Comparison of ENCODE assay signal across 8 mouse cellular contexts in the genomic region with DNA sequence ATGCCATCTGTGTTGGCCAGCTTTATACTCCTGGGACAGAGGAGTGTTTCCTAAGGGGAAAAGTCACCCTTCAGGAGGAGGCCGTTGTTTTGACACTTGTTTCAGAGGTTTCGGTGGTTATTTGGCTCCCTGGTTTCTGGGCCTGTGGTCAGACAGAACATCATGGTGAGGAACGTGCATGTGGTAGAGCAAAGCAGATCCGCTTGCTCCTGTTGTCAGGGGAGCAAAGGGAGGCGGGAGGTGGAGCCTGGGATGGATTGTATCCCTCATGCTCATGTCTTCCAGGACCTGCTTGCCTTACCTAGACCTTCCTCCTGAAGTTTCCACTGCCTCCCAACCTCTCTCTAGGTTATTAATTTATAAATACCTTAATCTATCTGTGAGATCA. TPM values are rescaled to one million over a fixed set of nuclear protein-coding genes. Genes with fewer than 3 reads are reported as not detected.
DNase-seq lines count a peak whose midpoint lies in the region; ATAC-seq and TF ChIP-seq lines count a peak whose summit lies in the region.

No protein-coding gene starts in this region.

- 18% methylated on average over 5 of the region's 5 CpGs for WGBS in liver, embryonic 12.5 days (ENCODE audit: insufficient replicate concordance)
- 53% methylated on average over 5 of the region's 5 CpGs for WGBS in small intestine, adult 2 months

- no peaks in the 10 kb centered on the region for H3K36me3 ChIP-seq in liver, embryonic 12.5 days
- no peaks in the 10 kb centered on the region for H3K36me3 ChIP-seq in small intestine, adult 2 months (ENCODE audit: control insufficient read depth, insufficient read depth, low read length)

- H3K9me3 ChIP-seq in liver, embryonic 12.5 days (replicated peaks) = no peaks in the 10 kb centered on the region

- H3K27me3 ChIP-seq in liver, embryonic 12.5 days (replicated peaks) = no peaks in the 10 kb centered on the region
- H3K27me3 ChIP-seq in small intestine, adult 2 months (ENCODE audit: control insufficient read depth, insufficient read depth, low read length) = no peaks in the 10 kb centered on the region

- intact Hi-C loops in left cerebral cortex, adult 2 months (cut with DNase I) = loop anchor here (10.0 kb wide), 1 partner anchor 288 kb away; a partner anchor contains a TSS
- intact Hi-C loops in left cerebral cortex, postnatal 36 days (cut with DNase I) = loop anchor here (10.0 kb wide), 1 partner anchor 82 kb away; a partner anchor contains a TSS

- peaks cover 77% of the 10 kb centered on the region for H3K4me1 ChIP-seq in liver, embryonic 12.5 days
- H3K4me1 ChIP-seq in small intestine, adult 2 months (ENCODE audit: control insufficient read depth, insufficient read depth, insufficient read length, low read length) = peaks cover 8% of the 10 kb centered on the region; the same call in 1 of the 2 replicates

- TF ChIP-seq POLR2A in small intestine, adult 2 months (IDR thresholded peaks at IDR 0.05; ENCODE audit: low read depth, low read length) = no peak

- peak; percentile 60 for ATAC-seq in granulocyte monocyte progenitor cell, adult 5-6 weeks (replicated peaks; ENCODE audit: poor library complexity, severe bottlenecking)
- ATAC-seq in liver, embryonic 12.5 days = peak; percentile 40; the same call in 1 of the 2 replicates

- peak overlapping the region; percentile 45 for H3K9ac ChIP-seq in liver, embryonic 12.5 days

- peak overlapping the region; percentile 70 for H3K27ac ChIP-seq in left cerebral cortex, adult 2 months
- H3K27ac ChIP-seq in liver, embryonic 12.5 days = peak overlapping the region; percentile 75
- peak overlapping the region; percentile 65 for H3K27ac ChIP-seq in small intestine, adult 2 months (ENCODE audit: insufficient read depth, low read depth, low read length)

- H3K4me3 ChIP-seq in left cerebral cortex, adult 2 months = peak overlapping the region; percentile 34
- peak overlapping the region; percentile 32 for H3K4me3 ChIP-seq in liver, embryonic 12.5 days
- H3K4me3 ChIP-seq in small intestine, adult 2 months (ENCODE audit: low read depth, low read length) = no peak overlapping the region

- DNase-seq in left cerebral cortex, adult 2 months (ENCODE audit: extremely low spot score in 1 of 2, low spot score in 2 of 2) = no peak
- DNase-seq in left cerebral cortex, postnatal 36 days (ENCODE audit: low spot score in 2 of 2) = no peak
- peak; percentile 39 for DNase-seq in cerebellum, adult 11 months
- DNase-seq in testis, postnatal 10 days (ENCODE audit: low spot score) = no peak
- no peak for DNase-seq in urinary bladder, postnatal 25 days (ENCODE audit: low spot score)

- TF ChIP-seq CTCF in left cerebral cortex, adult 2 months (IDR thresholded peaks at IDR 0.05) = no peak
- no peak for TF ChIP-seq CTCF in small intestine, adult 2 months (IDR thresholded peaks at IDR 0.05; ENCODE audit: extremely low read depth, insufficient read length, insufficient replicate concordance, low read depth, low read length)

- H3K4me2 ChIP-seq in liver, embryonic 12.5 days = peak overlapping the region; percentile 65

RNA-seq across cellular contexts. Expression of a gene that starts 5.7 kb away (rescaled TPM):
- 100 to 1,000 TPM; 207 to 216 TPM for total RNA-seq in left cerebral cortex, adult 2 months (2021)
- total RNA-seq in left cerebral cortex, postnatal 36 days (2021) = 100 to 1,000 TPM; 234 to 248 TPM
- 28.1 and 41.6 TPM in 2 replicates for total RNA-seq in granulocyte monocyte progenitor cell, adult 5-6 weeks (2014; fragmentation: Nextera tagmentation)
- 36.3 and 40.0 TPM in 2 replicates for total RNA-seq in granulocyte monocyte progenitor cell, adult 5-6 weeks (2017)
- polyA plus RNA-seq in liver, embryonic 12.5 days (2016; fragmentation: Nextera tagmentation; extraction: Ambion mirVana) = 22.3 and 23.0 TPM in 2 replicates
- 4.3 and 5.2 TPM in 2 replicates for polyA plus RNA-seq in small intestine, adult 2 months (2012; rRNA removed)

Comparison
In these comparisons a context has a peak if more than half of its experiments do, and no peak if none do; other contexts are left out.
1. RNA of a gene that starts 5.7 kb away (total RNA-seq): 234 to 248 TPM in left cerebral cortex, postnatal 36 days and 207 to 216 TPM in left cerebral cortex, adult 2 months; 28.1 to 41.6 TPM in granulocyte monocyte progenitor cell, adult 5-6 weeks; every median in the first group is over 4 times any median in the second.
2. Peak in every context shown above with its lines, with median percentiles within 50 percentile points of each other: H3K27ac ChIP-seq.